Mouse (Mus musculus) liver, adult 2 months (tissue): ENCODE data around the gene Mfsd12.

Experiments
- CTCF ChIP-seq: fragments of 200-500 bp; IDR thresholded peaks from 2 replicates; pipeline ENCODE4 v1.5.1; 2011; ENCODE audit warnings: low read depth, low read length, control low read depth
- POLR2A ChIP-seq: fragments of 200-500 bp; IDR thresholded peaks from 2 replicates; pipeline ENCODE4 v1.6.1; 2011; ENCODE audit warnings: low read length, control low read depth; ENCODE audit not compliant: insufficient read depth; ENCODE audit errors: extremely low read depth

DNA sequence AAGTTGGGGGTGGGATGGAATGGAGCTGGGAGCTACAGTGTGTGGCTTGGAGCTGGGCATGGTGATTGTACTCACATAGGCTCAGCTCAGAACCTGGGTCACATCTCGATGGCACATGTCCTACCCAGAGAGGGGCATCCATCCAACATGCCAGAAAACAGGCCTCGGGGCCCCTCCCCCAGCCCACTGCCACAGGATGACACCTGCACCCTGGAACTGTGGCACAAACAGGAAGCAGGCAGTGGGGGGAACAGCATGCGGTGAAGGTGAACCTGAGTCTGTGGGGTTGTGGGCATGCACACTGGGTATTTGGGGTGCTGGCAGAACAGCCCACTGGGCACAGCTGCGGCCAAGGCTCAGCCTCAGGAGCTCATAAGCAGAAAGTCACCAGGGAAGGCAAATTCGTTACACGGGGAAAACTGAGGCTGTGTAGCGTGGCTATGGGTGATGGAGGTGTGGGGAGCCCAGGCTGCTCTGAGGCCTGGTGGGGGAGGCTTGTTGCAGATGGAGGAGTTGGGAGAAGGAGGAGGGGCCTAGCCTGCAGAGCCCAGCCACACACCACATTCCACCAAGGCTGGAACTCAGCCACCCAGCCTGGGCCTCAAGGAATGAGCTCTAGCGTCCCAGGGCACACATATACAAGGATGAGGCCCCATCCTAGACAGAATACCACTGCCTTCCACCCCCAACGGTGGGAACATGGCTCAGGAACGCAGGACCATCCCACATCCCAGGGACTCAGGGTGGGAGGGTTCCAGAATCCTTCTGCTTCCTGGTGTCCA is 27.9 kb upstream of the Mfsd12 start:
- TF ChIP-seq CTCF (no peak), POLR2A (no peak)
